In the genomic region with DNA sequence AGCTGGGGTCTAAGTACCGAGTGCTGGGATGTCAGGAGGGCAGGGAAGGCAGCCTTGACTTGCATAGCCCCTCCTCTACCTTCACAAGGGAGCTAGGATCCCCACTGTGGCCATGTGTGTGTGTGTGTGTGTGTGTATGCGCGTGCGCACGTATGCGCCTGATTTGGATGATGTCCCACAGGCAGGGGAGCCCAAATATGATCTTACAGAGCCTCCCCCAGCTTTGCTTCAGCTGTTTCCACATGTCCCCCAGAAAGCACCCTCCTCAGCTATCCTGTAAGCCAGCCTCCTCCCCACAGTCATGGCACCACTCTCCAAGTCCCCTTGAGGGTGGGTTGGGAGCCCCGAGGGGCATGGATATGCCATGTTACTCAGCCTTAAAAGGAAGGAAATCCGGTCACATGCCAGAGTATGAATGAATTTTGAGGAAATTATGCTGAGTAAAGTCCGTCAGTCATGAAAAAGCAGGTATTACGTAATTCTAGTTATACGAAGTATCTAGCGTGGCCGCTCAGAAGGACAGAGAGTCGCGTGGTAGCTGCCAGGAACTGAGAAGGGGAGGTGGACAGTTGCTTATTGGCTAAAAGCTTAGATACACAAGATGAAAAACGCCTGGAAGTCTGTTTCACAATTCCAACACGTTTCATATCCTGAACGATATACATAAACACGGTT, we compare ENCODE assay signal across 11 mouse cellular contexts. TPM values are rescaled to one million over a fixed set of nuclear protein-coding genes. Genes with fewer than 3 reads are reported as not detected.
A peak's percentile ranks its signal among the peaks of the same experiment; 100 is the strongest.
DNase-seq lines count a peak whose midpoint lies in the region; ATAC-seq lines count a peak whose summit lies in the region.
"Had no signal": no experiment of that assay in that cellular context is flagged by ENCODE, and none has a peak within 500 bp of the region (broad histone marks: within the 10 kb centered on the region; RNA-seq: fewer than 3 reads in every experiment).

No protein-coding gene starts in this region.

- 84% methylated on average over 19 of the region's 19 CpGs for WGBS in embryonic facial prominence, embryonic 13.5 days
- 85% methylated on average over 19 of the region's 19 CpGs for WGBS in intestine, embryonic 14.5 days

- no peaks in the 10 kb centered on the region for H3K27me3 ChIP-seq in embryonic facial prominence, embryonic 13.5 days
- H3K27me3 ChIP-seq in intestine, embryonic 14.5 days (replicated peaks; ENCODE audit: control insufficient read depth, insufficient read depth, low read length): no peaks in the 10 kb centered on the region

- DNase-seq in MN1 (ENCODE audit: low spot score): peak; percentile 33
- DNase-seq in intestine, embryonic 14.5 days (ENCODE audit: low spot score): no peak
- DNase-seq in lung, postnatal 14 days: peak; percentile 55
- no peak for DNase-seq in layer of hippocampus, postnatal 36 days
- DNase-seq in testis, postnatal 14 days (ENCODE audit: low spot score): no peak
- DNase-seq in gastrocnemius, postnatal 4 days (ENCODE audit: low spot score in 2 of 2): no peak
- no peak for DNase-seq in right cerebral cortex, postnatal 4 days
- DNase-seq: layer of hippocampus, adult 9-11 months had no signal

- H3K36me3 ChIP-seq in embryonic facial prominence, embryonic 13.5 days: peaks cover 87% of the 10 kb centered on the region
- H3K36me3 ChIP-seq in intestine, embryonic 14.5 days (ENCODE audit: control insufficient read depth, insufficient read depth, low read length): peaks cover 74% of the 10 kb centered on the region

- peak overlapping the region; percentile 78 for H3K27ac ChIP-seq in embryonic facial prominence, embryonic 13.5 days
- H3K27ac ChIP-seq in intestine, embryonic 14.5 days (ENCODE audit: low read depth): peak overlapping the region; percentile 47; the same call in 1 of the 2 replicates

- no peak for ATAC-seq in embryonic facial prominence, embryonic 13.5 days (ENCODE audit: insufficient number of reproducible peaks, insufficient read depth, low FRiP score, low TSS enrichment, low read depth)
- ATAC-seq in intestine, embryonic 14.5 days (replicated peaks; ENCODE audit: low FRiP score, low TSS enrichment, low read depth): no peak
- ATAC-seq: activated CD4-positive, CD25-positive, alpha-beta regulatory T cell, adult 4 months had no signal

- H3K4me2 ChIP-seq in embryonic facial prominence, embryonic 13.5 days: peak overlapping the region; percentile 24; the same call in 1 of the 2 replicates
- H3K4me2 ChIP-seq in intestine, embryonic 14.5 days (ENCODE audit: low read length): no peak overlapping the region

- peaks cover 32% of the 10 kb centered on the region for H3K4me1 ChIP-seq in embryonic facial prominence, embryonic 13.5 days
- no peaks in the 10 kb centered on the region for H3K4me1 ChIP-seq in intestine, embryonic 14.5 days (replicated peaks; ENCODE audit: control insufficient read depth, insufficient read depth, low read length)

- H3K9me3 ChIP-seq in embryonic facial prominence, embryonic 13.5 days: no peaks in the 10 kb centered on the region
- H3K9me3 ChIP-seq in intestine, embryonic 14.5 days (ENCODE audit: control insufficient read depth, low read length): no peaks in the 10 kb centered on the region

- H3K4me3 ChIP-seq in embryonic facial prominence, embryonic 13.5 days: no peak overlapping the region
- no peak overlapping the region for H3K4me3 ChIP-seq in intestine, embryonic 14.5 days (ENCODE audit: low read depth, low read length)

- H3K9ac ChIP-seq in embryonic facial prominence, embryonic 13.5 days: 0 out of 2 replicates have a peak overlapping the region, but pooled peaks have one; percentile 44
- no peak overlapping the region for H3K9ac ChIP-seq in intestine, embryonic 14.5 days (ENCODE audit: low read length)

RNA-seq across cellular contexts. Expression of a gene that starts 7.4 kb away (rescaled TPM):
- not detected in 2 replicates for polyA plus RNA-seq in embryonic facial prominence, embryonic 13.5 days (2015; fragmentation: Nextera tagmentation; extraction: Ambion mirVana)
- polyA plus RNA-seq in intestine, embryonic 14.5 days (2014; fragmentation: Nextera tagmentation; extraction: Ambion mirVana): not detected in 2 replicates
- total RNA-seq in layer of hippocampus, postnatal 36 days (2021): not detected
- not detected for total RNA-seq in gastrocnemius, postnatal 4 days (2021)
- polyA plus RNA-seq: activated CD4-positive, CD25-positive, alpha-beta regulatory T cell, adult 4 months; neural tube, embryonic 14.5 days had no signal

RNA-seq across cellular contexts. Expression of a gene that starts 20.8 kb away (rescaled TPM):
- polyA plus RNA-seq in embryonic facial prominence, embryonic 13.5 days (2015; fragmentation: Nextera tagmentation; extraction: Ambion mirVana): 63.8 and 65.0 TPM in 2 replicates
- polyA plus RNA-seq in intestine, embryonic 14.5 days (2014; fragmentation: Nextera tagmentation; extraction: Ambion mirVana): 43.0 and 48.0 TPM in 2 replicates
- 100 to 1,000 TPM; 127 to 140 TPM for total RNA-seq in layer of hippocampus, postnatal 36 days (2021)
- 10 to 100 TPM; 47.8 to 58.0 TPM for total RNA-seq in gastrocnemius, postnatal 4 days (2021)

RNA-seq across cellular contexts. Expression of a gene that starts 26.1 kb away (rescaled TPM):
- polyA plus RNA-seq in embryonic facial prominence, embryonic 13.5 days (2015; fragmentation: Nextera tagmentation; extraction: Ambion mirVana): 196 and 207 TPM in 2 replicates
- 141 and 149 TPM in 2 replicates for polyA plus RNA-seq in intestine, embryonic 14.5 days (2014; fragmentation: Nextera tagmentation; extraction: Ambion mirVana)
- total RNA-seq in layer of hippocampus, postnatal 36 days (2021): 100 to 1,000 TPM; 125 to 126 TPM
- total RNA-seq in gastrocnemius, postnatal 4 days (2021): 100 to 1,000 TPM; 130 to 140 TPM

RNA-seq across cellular contexts. Expression of a gene that starts 32.0 kb away (rescaled TPM):
- 46.5 and 47.3 TPM in 2 replicates for polyA plus RNA-seq in embryonic facial prominence, embryonic 13.5 days (2015; fragmentation: Nextera tagmentation; extraction: Ambion mirVana)
- 60.7 and 63.8 TPM in 2 replicates for polyA plus RNA-seq in intestine, embryonic 14.5 days (2014; fragmentation: Nextera tagmentation; extraction: Ambion mirVana)
- 100 to 1,000 TPM; 956 to 985 TPM for total RNA-seq in layer of hippocampus, postnatal 36 days (2021)
- 100 to 1,000 TPM; 225 TPM for total RNA-seq in gastrocnemius, postnatal 4 days (2021)

RNA-seq across cellular contexts. Expression of a gene that starts 44.3 kb away (rescaled TPM):
- 0.28 and 0.48 TPM in 2 replicates for polyA plus RNA-seq in embryonic facial prominence, embryonic 13.5 days (2015; fragmentation: Nextera tagmentation; extraction: Ambion mirVana)
- not detected in 2 replicates for polyA plus RNA-seq in intestine, embryonic 14.5 days (2014; fragmentation: Nextera tagmentation; extraction: Ambion mirVana)
- total RNA-seq in layer of hippocampus, postnatal 36 days (2021): not detected
- total RNA-seq in gastrocnemius, postnatal 4 days (2021): not detected
- polyA plus RNA-seq: neural tube, embryonic 14.5 days had no signal

Comparison
In these comparisons a context has a peak if more than half of its experiments do, and no peak if none do; other contexts are left out.
1. DNase-seq: peak in MN1 (single experiment) and lung, postnatal 14 days (single experiment); none in intestine, embryonic 14.5 days (single experiment), layer of hippocampus, postnatal 36 days (0 of 2), testis, postnatal 14 days (single experiment), gastrocnemius, postnatal 4 days (0 of 2) and right cerebral cortex, postnatal 4 days (single experiment).